Mouse (Mus musculus) naive thymus-derived CD4-positive, alpha-beta T cell, adult 2 months (primary cell): Measurements from ENCODE around the gene 4930415O20Rik.

Experiments used
- DNase-seq: peaks from one replicate; pipeline ENCODE4 v3.0.0-alpha.2; 2011; ENCODE audit warnings: low read depth

The 4930415O20Rik gene

DNA sequence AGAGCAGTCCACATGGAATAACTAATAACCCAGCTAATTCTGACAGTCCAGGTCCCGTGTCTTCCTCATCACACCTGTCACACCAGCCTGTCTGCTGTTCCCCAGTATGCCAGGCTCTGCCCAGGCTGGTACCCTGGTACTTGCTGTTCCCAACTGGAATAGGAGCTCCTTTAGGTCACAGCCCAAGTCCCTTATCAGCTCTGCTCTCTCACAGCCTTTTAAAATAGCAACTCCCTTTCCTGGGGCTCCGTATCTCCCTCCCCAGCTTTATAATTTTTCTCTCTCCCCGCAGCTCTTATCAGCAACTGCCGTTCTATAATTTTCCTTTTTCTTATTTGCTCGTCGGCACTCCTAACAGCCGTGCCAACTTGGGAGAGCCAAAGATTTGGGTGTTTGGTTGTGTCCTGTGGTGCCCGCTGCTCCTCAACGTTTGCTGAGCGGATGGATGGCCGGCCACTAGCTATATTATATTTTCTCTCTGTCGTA is 35.3 kb downstream of the 4930415O20Rik start:
- DNase-seq: no peak

DNA sequence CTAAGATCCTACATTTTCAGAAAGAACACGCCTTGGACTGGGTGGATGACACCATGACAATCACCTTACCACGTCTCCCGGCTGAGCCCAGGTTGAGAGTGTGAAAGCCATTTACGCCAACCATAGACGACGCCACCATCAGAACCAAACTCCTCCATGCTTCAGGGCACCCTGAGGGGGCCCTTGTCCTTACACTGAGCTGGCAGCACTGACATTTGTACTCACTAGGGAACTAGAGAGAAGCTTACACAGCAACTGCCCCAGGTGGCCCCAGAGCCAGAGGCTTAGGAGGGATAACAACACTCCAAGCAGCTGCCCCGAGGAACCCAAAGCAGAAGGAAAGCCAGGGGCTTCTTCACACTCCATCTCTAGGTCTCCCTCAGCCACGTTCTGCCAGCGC is 35.9 kb downstream of the 4930415O20Rik start:
- no peak for DNase-seq

DNA sequence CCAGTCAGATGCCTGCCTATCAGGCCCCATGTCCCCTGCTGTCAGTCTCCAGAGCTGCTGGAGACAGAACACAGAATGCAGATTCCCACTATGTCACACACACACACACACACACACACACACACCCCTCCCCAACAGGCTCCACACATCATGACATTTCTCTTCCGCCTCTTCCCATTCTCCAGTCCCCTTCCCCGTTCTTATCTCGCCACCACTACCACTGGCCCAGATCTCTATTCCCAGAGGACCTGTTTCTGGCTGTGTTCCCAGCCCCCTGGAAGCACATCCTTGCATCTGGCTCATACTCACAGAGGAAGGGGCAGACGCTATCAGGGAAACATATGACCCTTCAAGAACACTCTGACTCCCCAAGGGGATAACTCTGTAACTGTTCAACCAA is 36.8 kb downstream of the 4930415O20Rik start:
- DNase-seq: no peak

DNA sequence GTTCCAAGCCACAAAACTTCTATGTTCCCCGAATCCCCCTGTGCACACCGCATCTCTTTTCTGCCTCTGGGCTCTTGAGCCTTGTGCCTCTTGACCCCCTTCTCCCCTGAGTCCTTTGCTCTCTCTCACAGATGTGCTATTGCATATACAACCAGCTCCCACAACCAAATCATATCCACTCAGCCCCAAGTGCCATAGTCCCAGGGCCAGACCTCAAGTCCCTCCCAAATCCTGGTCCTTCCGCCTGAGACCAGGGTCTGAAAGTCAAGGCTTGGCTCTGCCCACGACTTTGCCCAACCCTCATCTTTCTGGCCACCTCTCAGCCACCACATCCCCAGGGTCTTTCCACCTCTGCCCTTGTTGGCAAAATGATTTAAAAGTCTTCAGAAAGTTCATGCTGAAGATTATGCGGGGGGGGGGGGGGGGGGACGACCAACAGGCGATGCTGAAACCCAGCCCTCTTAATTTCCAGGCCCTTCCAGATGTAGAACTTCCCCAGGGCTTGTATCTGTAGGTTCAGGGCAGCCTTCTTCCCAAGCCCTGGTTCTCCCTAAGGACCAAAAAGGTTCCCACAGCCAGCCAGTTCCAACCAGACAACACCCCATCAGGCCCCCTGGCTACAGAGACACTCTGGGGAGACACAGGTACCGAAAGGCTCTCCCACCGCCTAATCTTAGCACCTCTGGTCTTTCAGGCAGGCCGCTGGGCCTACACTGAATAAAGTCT is 37.4 kb downstream of the 4930415O20Rik start:
- DNase-seq: no peak

DNA sequence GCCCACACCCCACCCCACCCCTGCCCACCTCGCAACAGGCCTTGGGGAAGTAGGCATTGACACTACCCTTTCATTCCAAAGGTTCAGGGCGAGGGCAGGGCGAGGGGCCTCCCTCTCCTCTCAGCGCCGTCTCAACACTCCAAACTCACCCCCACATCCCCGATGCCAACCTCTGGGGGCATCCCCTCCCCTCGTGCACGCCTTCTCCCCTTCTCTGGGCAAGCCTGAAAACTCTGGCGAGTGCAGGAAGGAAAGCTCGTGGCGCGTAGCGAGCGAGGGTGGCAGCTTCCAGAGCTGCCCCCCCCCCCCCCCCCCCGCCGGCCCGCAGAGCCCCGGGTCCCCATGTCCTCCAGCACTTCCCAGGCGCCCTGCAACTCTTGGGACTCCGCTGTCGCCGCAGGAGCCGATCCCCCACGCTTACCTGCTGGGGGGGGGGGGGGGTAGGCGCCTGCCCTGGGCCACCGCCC is 38.0 kb downstream of the 4930415O20Rik start:
- peak; percentile 52 for DNase-seq

DNA sequence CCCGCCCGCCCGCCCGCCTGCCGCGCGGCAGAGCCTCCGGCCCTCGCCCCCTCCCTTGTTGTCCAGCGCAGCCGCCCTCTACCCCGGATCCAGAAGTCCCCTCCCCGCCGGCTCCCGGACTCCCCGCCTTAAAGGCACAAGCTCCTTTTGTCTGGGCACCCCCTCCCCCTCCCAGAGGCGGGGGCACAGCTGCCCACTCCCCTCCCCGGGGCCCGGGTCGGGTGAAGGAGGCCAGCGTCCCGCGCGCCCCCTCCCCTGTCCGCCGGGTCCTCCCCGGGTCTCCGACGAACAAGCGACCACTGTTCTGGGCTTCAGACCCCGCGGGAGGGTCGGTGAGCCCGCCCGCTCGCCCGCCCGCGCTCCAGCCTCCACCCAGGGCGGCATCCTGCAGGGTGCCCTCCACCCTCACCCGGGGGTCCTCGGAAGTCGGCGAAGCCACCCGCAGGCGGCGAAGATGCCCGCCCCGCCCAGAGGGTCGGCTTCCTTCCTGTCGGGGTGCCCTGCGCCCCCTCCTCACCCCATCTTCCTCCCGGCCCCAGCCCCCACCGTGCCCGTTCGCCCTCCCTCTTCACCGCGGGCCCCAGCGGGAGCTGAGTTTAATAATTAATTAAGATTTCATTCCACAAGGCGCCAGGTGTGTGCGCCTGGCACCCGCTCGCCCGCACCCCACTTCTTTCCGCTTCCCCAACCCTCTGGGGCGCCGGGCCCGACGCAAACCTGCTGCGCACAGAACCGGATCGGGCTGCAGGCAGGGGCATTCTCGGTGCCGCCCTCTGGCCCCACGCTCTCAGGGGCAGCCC is 38.7 kb downstream of the 4930415O20Rik start, which contains the start of gene Adcy6:
TSS of gene Adcy6 (minus strand) at position 746 of the 800 bp plus-strand sequence.
- DNase-seq: peak; percentile 68

DNA sequence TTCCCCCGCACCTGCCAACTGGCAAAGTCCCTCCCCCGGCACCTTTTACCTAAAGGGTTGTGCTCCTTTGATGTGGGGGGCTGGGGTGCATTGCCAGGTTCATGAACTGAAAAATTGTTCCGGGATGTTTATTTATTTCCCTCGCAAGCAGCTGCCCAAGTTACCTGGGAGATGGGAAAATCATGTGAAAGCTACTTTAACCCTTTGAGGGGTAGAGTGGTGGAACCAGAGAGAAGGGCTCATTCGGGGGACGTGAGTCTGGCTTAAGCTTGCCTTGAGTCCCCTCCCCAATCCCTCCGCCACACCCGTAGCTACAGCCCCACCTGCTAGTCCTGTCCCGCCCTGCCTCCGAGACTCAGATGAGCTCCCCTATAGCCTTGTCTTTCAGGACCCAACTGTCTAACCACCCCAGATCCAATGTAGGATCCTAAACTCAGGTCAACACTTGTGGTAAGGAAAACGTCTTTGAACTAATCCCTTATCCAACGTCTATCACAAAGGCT is 39.4 kb downstream of the 4930415O20Rik start:
- no peak for DNase-seq

DNA sequence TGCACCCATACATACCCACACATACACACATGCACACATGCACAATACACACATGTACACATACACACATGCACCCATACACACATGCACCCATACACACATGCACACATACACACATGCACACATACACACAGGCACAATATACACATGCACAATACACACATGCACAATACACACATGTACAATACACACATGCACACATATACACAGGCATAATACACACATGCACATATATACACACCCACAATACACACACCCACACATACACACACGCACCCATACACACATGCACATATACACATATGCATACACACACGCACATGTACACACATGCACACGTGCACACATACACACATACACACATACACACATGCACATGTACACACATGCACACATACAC is 41.4 kb downstream of the 4930415O20Rik start:
- no peak for DNase-seq

DNA sequence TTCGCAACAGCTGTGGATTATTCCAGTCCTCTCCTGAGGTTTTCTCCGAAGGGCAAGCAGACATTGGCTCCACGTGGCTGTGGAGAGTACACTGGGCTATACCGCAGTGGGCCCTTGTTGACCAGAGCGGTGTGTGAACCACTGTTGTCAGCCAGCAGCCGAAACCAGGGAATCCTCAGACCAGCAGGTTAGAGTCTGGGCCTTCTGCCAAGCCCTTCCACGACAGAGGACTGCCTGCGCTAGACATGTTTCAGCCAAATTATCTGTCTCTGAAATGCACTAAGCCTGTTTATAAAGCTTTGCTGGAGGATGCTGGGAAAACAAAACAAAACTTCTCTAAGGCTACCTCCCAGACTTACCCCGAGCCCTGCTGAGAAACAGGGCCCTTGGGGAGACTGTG is 43.7 kb downstream of the 4930415O20Rik start:
- DNase-seq: no peak

DNA sequence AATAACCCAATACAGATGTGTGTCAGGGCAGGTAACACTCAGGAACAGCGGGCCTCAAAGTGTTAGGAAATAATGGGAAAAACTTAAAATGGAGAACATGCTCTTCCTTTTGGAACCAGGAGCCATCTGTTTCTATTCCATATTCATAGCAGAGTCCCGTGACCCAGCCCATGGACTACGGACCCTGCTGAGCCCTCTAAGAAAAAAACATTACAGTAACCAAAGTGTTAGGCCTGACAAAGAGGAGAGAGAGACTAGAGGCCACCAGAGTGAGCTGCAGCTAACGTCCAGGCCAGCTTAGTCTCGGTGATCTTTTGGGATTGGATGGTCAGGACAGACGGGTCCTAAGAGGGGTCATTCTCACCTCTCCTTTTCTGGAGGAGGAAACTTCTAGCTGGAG is 44.2 kb downstream of the 4930415O20Rik start:
- DNase-seq: no peak

DNA sequence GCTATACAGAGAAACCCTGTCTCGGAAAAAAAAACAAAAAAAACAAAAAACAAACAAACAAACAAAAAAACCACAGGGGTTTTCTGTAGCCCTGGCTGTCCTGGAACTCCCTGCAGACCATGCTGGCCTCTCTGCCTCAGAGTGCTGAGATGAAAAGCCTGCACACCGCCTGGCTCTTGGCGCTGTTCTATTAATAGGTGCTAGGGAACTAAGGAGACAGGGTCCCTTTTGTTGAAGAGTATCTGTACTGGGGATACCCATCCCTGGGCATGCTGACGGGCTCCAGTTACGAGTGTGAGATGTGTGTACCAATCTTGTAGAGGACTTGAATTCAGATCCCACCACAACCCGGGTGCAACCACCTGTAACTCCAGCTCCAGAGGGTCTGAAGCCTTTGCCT is 44.9 kb downstream of the 4930415O20Rik start:
- DNase-seq: no peak

DNA sequence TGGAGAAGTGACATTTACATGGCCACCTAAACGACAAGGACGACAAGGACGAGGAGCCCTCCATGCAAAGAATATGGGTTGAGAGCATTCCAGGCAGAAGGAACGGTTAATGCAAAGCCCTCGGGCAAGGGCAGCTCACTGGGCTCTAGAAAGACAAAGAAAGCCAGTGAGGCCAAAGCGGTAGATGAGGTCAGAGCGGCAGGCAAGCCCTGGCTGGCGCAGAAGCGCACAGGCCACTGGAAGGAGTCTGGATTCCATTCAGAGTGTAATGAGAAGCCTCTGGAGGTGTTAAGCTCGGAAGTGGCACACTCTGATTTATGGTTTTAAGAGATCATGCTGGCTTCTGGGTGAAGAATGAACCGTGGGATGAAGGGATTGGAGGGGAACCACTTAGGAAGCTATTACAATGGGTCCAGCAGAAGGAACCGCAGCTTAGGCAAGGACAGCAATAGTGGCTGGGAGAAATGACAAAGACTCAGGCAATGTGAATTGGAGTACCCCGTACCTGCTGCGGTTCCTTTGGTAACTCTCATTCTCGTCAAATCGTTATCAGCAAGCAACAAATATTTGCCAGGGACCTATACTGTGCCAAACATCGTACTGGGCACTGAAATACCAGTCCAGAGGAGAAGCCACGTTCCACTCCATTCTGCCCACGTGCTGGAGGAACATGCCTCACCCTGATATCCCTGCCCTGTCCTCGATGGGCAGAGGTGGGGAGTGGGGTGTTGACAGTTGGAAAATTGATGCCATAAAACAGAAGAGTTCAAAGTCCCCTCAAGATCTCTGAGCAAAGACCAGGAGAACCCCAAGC is 45.8 kb downstream of the 4930415O20Rik start:
- DNase-seq: no peak

DNA sequence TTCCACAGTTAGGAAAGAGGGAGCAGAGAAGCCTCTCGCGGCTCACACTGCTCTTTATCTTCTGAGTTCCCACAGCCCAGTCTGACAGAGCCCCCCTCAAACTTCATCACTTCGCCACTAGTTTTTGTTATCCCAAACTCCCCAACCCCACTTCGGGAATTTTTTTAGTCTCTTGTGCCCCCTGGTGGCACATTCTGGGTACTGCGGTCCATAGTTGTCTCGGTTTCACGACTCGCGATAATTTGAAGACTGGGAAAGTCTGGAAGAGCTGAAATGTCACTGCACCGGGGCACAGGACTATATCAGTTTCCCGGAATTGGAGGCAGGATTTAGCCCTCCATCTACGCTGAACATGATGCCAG is 46.4 kb downstream of the 4930415O20Rik start:
- DNase-seq: peak; percentile 79

DNA sequence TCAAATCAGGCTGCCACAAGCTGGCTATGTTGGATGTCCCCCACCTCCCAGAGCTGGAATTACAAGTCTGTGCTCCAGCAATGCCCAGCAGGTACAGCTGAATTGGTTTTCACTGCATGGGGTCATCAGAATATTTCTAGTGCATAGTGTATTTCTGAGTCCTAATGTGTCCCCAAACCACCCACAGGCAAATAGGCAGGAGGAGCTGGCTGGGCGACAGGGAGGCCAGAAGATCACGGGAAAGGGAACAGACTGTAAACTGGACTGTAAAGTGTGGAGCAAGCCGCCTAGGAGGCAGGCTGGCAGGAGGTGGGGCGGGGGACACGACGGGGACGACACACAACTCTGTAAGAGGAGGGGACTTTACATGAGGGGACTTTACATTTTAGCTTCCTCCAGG is 51.4 kb downstream of the 4930415O20Rik start:
- peak; percentile 50 for DNase-seq

DNA sequence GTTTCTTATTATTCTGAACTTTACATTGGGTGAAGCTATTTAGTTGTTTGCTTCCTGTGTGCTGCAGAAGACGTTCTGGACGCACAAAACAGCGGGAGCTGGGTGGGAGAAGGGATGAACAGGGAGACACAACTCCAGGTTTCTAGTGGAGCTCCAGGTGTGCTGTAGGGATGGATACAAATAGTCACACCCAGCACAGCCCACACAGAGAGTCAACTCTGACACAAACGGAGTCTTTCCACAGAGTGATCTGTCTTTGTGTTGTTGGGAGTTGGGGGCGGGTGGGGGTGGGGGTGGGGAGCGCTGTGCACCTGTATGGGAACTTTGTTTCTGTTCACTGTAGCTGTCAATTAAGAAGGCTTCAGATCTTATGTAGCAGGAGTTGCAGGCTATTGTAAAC is 51.9 kb downstream of the 4930415O20Rik start:
- no peak for DNase-seq

DNA sequence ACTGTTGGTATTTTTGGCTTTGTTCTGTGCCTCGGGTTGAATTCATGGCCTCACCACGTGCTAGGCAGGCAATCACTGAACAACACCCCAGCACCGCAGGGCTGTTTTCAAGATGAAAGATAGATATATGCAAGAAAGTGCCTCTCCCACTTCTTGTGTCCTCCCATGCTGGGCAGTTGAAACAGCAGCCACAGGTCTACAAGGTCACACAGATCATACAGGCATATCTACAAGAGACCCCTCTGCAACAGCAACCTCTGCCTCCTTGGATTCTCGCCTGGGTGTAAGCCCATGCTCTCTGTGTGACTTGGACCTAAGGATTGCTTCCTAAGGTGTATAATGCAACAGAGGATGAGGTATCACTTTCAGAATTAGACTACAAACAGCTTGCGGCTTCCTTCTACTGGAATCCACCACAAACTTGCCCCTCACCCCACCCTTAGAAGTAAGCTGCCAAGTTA is 52.6 kb downstream of the 4930415O20Rik start:
- peak; percentile 76 for DNase-seq

DNA sequence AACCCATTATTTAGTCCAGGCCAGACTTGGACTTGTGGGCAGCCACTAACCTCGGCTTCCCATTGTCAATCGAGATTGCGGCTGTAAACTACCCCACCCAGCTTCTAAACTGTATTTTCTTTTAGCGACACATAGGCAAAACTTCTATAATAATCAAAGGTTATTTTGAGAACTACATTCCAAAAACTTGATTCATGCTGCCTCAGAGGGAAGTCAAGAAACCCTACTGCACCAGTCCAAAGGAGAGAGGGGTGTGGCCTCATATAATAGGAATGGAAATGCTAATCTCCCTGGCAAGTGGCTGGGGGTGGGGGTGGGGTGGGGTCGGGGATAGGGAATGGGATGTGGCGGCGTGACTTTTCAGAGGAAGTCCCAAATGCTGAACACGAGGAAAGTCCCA is 55.3 kb downstream of the 4930415O20Rik start:
- no peak for DNase-seq

DNA sequence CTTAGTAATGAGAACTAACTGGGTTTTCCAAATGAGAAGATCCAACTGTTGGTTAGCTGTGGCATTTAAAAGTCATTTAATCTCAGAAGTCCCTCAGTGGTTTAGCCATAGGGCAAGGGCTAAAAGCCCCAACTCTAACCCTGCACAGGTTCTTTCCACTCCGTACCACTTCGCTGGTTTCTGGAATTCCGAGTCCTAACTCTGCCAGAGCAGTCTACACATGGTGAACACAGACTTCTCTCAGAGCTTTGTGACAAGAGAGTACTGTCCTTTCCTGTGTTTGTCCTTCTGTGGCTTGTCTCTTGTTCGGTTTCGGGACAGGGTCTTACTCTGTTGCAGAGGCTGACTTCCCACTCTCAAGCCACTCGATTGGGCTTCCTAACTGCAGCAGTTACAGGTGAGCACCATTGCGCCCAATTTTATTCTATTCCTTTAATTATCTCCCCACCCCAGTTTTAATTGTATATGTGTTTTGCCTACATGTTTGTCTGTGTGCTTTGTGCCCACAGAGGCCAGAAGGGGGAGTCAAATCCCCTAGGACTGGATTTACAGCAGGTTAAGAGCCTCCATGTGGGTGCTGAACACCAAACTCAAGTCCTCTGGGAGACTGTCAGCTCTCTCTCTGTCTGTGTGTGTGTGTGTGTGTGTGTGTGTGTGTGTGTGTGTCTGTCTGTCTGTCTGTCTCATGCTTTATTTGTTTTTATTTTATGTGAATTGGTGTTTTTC is 55.8 kb downstream of the 4930415O20Rik start:
- no peak for DNase-seq

DNA sequence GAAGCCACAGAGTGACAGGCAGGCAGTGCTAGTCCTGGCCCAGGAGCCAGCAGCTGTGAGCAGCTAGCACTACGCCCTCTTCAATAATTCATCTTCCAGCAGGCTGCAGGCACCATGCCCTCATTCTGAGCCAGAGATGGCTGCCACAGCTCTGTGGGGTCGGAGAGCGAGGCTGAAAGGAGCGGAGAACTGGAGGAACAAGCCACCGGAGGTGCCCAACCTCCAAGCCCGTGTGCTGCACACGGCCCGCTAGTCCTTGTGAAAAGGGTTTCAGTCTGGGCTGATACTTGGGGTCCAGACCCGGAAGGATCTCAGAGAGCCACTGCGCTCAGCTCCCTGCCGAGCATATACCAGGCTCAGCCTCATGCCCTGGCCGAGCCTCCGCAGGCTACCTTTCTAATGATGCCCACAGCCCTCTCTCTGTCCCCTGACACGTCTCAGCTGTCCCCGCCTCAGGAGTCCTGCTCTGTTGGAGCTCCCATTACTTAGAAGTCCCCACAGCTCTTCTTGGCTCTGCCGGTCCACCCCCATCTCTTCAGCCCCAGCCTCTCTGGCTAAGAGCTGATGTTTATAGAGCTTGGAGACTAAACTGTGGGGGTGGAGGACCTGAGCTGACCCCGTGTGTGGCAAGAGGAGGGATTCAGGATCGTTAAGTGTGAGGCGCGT is 57.9 kb downstream of the 4930415O20Rik start:
- DNase-seq: peak; percentile 53

DNA sequence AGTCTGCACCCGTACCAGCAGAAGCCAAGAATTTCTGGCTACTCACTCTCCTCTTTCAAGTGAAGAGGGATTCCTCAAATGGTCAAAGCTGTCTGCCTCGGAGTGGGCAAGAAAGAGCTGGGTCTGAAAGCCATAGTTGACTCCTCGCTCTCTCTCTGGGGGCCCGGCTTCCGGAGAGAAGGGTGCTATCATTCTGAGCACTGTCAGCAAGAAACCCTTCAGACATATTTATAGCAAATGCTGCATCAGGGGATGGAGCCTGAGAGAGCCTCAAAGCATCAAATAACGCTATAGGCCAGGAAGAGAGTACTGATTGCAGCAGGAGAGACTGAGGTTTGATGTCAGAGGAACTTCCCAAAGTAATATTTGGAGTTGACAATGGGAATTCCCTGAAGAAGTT is 58.7 kb downstream of the 4930415O20Rik start:
- DNase-seq: no peak

DNA sequence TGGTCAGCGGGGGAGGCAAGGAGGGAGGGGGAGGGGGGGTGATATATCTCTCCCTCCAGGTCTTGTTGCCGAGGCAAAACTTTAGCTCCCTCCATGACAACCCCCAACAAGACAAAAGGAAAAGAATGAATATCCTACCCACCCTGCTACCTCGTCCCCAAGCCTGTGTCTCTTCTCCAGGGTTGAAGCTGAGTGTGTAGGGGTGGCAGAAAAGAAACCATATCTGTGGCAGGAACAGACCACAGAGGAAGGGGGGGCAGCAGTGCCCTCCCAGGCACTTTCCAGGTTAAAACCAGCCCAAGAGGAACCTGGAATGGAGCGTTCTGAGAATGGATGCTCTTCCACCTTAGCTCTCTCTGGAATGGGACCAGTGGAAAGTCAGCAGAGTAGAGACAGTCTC is 59.7 kb downstream of the 4930415O20Rik start, which contains the start of gene Cacnb3:
TSS of gene Cacnb3 (plus strand) at position 301 of the 400 bp plus-strand sequence.
- DNase-seq: no peak
